Mouse (Mus musculus) embryonic fibroblast, embryonic 13.5 days (primary cell): ENCODE results near the gene Adamts4.

Source experiments
- CTCF ChIP-seq: IDR thresholded peaks from 2 replicates; pipeline ENCODE4 v1.5.1; 2011; ENCODE audit warnings: mild to moderate bottlenecking, control low read depth, low read length, moderate library complexity, borderline replicate concordance; ENCODE audit not compliant: insufficient read depth
- POLR2A ChIP-seq: IDR thresholded peaks from 2 replicates; pipeline ENCODE4 v1.6.1; 2011; ENCODE audit warnings: low read depth, mild to moderate bottlenecking, control low read depth, low read length, moderate library complexity

GRCm38 (mm10) chr1:171277736-171278135, 27.5 kb downstream of the Adamts4 start:
- TF ChIP-seq CTCF (no peak), POLR2A (no peak)
